Mouse (Mus musculus): ENCODE measurements around the gene Bmp7. TPM values are rescaled to one million over a fixed set of nuclear protein-coding genes. Genes with fewer than 3 reads are reported as not detected.

The Bmp7 gene
- polyA plus RNA-seq (2015; fragmentation: Nextera tagmentation; extraction: Ambion mirVana), result 6.9 and 7.2 TPM in 2 replicates

DNA sequence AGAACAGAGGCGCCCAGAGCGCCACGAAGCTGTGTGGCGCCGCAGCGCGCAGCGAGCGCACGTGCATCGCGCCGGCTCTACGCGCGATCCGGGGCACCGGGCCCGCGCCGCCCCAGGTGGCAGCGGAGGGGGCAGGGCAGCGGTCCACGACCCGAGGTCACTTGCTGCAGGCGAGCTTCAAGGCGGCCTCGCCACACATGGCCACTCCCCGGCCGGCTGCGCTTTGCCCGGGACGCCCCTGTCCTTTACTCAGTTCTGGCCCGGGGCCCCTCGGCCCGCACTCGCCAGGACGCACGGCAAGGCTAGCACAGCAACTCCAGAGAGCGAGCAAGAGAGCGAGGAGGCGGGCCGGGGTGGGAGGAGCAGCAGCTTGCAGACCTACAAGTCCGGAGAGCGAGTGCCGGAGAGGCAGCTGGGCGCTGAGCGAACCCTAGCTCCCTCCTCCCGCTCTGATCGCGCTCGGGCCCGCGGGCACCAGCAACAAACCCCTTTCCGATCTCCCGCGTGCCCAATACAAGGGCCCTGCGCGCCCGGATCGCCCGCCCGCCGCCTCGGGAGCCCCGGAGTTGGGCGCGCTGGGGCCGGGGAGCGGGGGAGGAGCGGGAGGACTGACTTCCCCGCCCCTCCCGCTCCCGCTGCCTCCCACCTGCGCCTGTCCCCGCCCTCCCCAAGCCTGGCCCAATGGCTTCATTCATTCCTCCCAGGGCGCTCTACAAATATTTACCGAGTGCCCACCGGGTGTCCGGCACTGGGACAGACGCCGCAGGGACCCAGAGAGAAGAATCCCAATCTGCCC lies at the start of gene Bmp7:
Gene Bmp7, minus strand, starts transcription at position 319 of the 796 bp plus-strand sequence.
- under 1% methylated on average over 69 of the region's 82 CpGs for WGBS
- peak; percentile 70 for ATAC-seq

DNA sequence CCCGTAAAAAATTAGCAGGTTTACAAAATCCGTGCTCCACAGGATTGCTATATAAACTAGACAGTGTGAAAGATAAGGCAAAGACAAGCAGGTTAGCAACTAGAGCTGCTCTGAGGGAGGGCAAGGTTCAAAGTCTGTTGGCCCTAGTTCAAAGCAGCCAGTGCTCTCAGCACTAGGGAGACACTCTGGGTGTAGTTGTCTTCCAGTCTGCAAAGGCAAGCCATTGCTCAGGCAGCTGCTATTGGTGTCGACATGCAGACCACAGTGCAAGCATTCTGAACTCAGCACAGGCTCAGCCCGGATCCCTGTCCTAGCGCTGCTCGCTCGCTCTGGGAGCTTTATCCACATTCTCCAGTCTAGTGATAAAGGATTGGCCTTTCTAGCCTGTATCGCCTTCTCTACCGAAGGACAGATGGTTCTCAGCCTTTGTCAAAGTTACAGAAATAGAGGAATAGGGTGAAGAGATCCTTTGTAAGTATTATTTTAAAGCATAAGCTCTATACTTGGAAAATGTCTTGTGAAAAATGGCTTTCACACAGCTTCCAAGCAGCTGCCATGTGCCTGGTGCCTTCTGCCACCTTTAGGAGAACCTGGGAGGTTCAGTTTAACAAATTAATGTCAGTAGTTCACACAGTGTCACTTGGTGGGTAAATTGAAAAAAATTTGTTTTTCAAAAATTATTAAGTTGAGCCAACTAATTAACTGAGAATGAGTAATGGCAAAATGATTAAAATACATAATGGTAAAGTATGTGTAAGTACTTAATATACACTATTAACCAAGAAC lies 42.8 kb upstream of the Bmp7 start:
- WGBS, result 78% methylated on average over 9 of the region's 9 CpGs
- Histone ChIP-seq H3K27ac (no peak overlapping the region), H3K36me3 (ENCODE audit: poor library complexity, severe bottlenecking) (no peaks in the 10 kb centered on the region), H3K4me2 (no peak overlapping the region), H3K4me3 (no peak overlapping the region), H3K27me3 (no peaks in the 10 kb centered on the region), H3K9me3 (replicated peaks) (no peaks in the 10 kb centered on the region), H3K9ac (no peak overlapping the region), H3K4me1 (peaks cover 3% of the 10 kb centered on the region; the same call in 1 of the 2 replicates)
- no peak for ATAC-seq

More for the DNA sequence above, at the start of gene Bmp7:
- Histone ChIP-seq H3K27me3 (peaks cover 82% of the 10 kb centered on the region), H3K27ac (peak within 1 kb of the TSS; percentile 35), H3K9me3 (replicated peaks) (no peaks in the 10 kb centered on the region), H3K4me2 (peak within 1 kb of the TSS; percentile 92), H3K9ac (peak within 1 kb of the TSS; percentile 59), H3K4me3 (peak within 1 kb of the TSS; percentile 45), H3K4me1 (peaks cover 49% of the 10 kb centered on the region), H3K36me3 (ENCODE audit: poor library complexity, severe bottlenecking) (no peaks in the 10 kb centered on the region)

GRCm38 (mm10) chr2:172979666-172980345 lies 39.7 kb upstream of the Bmp7 start:
- Histone ChIP-seq H3K4me1 (peaks cover 23% of the 10 kb centered on the region), H3K9ac (no peak overlapping the region), H3K4me3 (no peak overlapping the region), H3K27ac (no peak overlapping the region), H3K9me3 (replicated peaks) (no peaks in the 10 kb centered on the region), H3K4me2 (no peak overlapping the region), H3K27me3 (no peaks in the 10 kb centered on the region), H3K36me3 (ENCODE audit: poor library complexity, severe bottlenecking) (no peaks in the 10 kb centered on the region)
- no peak for ATAC-seq
- WGBS, result 94% methylated on average over 43 of the region's 43 CpGs

DNA sequence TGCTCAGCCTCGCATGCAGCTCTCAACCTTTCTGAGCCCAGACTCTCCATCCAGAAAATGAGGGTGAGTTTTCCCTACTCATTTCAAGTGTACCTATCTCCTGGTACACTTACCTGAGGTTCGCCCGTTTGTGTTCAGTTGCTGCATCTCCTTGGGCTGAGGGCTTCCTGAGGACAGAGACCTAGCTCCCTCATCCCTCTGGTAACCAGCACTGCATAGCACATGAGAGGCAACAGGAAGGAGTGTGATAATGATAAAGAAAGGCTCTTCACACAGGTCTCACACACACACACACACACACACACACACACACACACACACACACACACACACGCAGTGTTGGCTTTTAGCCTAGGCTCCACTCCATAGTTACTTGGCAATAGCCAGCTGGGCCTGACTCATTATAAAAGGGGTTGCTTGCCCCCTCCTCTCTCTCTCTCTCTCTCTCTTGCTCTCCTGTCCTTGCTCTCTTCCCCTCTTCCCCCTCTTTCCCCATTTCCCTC lies 38.1 kb upstream of the Bmp7 start:
- WGBS, result 60% methylated on average over 3 of the region's 4 CpGs
- H3K9me3 ChIP-seq (replicated peaks), result no peaks in the 10 kb centered on the region
- ATAC-seq, result no peak
- H3K4me2 ChIP-seq, result no peak overlapping the region
- peaks cover 23% of the 10 kb centered on the region for H3K4me1 ChIP-seq
- H3K27ac ChIP-seq, result peak overlapping the region; percentile 5; the same call in 1 of the 2 replicates
- no peaks in the 10 kb centered on the region for H3K36me3 ChIP-seq (ENCODE audit: poor library complexity, severe bottlenecking)
- no peak overlapping the region for H3K9ac ChIP-seq
- H3K27me3 ChIP-seq, result no peaks in the 10 kb centered on the region
- no peak overlapping the region for H3K4me3 ChIP-seq

- H3K27me3 ChIP-seq, result no peaks in the 10 kb centered on the region
- peak; percentile 53 for ATAC-seq
- no peaks in the 10 kb centered on the region for H3K36me3 ChIP-seq (ENCODE audit: poor library complexity, severe bottlenecking)
- H3K4me1 ChIP-seq, result peaks cover 23% of the 10 kb centered on the region
- 11% methylated on average over 14 of the region's 14 CpGs for WGBS
- H3K9me3 ChIP-seq (replicated peaks), result no peaks in the 10 kb centered on the region
- H3K9ac ChIP-seq, result peak within 1 kb of the TSS; percentile 39
- peak within 1 kb of the TSS; percentile 42 for H3K4me2 ChIP-seq
- peak within 1 kb of the TSS; percentile 5; the same call in 1 of the 2 replicates for H3K27ac ChIP-seq
- H3K4me3 ChIP-seq, result 0 out of 2 replicates have a peak within 1 kb of the TSS, but pooled peaks have one; percentile 2
Observed at GRCm38 (mm10) chr2:172977409-172978130, 37.4 kb upstream of the Bmp7 start, which contains the start of gene Spo11. Gene Spo11, plus strand, starts transcription at chr2:172977700.

DNA sequence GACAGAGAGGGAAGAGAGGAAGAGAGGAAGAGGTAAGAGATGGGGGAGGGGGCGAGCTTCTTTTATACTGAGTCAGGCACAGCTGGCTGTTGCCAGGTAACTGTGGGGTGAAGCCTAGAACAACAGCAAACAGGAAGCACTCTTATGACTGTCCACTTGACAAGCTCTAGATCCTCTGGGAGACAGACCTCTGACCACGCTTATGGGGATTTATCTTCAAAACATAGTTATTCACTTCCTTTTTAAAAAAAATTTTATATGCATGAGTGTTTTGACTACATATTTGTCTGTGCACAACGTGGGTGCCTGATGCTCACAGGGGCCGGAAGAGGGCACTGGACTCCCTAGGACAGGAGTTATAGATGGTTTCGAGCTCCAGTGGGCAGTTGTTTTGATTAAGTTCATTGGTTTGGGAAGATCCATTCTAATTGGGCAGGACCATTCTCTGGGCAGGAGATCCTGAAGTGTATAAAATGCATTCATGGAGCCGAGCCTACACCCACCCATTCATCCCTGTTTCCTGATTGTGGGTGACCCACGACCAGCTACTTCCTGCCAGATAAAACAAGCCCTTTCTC lies 36.6 kb upstream of the Bmp7 start:
- Histone ChIP-seq H3K36me3 (ENCODE audit: poor library complexity, severe bottlenecking) (no peaks in the 10 kb centered on the region), H3K4me3 (no peak overlapping the region), H3K4me2 (0 out of 2 replicates have a peak overlapping the region, but pooled peaks have one; percentile 42), H3K4me1 (peaks cover 23% of the 10 kb centered on the region), H3K27me3 (no peaks in the 10 kb centered on the region), H3K27ac (no peak overlapping the region), H3K9ac (peak overlapping the region; percentile 39; the same call in 1 of the 2 replicates), H3K9me3 (replicated peaks) (no peaks in the 10 kb centered on the region)
- no peak for ATAC-seq
- 21% methylated on average over 7 of the region's 7 CpGs for WGBS

DNA sequence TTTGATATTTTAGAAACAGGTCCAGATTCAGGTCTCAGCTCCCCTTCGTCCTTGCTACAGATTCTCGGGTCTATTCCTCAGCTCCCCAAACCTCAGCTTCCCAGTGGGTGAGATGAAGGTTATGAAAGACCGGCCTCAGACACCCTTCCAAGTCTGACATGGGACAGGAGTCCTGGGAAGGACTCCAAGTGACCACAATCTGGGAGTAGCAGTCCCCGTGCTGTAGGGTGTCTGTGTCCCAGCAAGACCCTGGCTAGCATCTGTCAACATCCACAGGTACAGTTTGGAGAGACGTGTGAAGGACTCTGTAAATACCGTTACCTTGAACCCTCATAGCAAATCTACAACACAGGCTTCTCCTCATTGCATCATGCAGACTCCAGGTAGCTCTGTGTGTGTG lies 35.0 kb upstream of the Bmp7 start:
- 89% methylated on average over 6 of the region's 6 CpGs for WGBS

DNA sequence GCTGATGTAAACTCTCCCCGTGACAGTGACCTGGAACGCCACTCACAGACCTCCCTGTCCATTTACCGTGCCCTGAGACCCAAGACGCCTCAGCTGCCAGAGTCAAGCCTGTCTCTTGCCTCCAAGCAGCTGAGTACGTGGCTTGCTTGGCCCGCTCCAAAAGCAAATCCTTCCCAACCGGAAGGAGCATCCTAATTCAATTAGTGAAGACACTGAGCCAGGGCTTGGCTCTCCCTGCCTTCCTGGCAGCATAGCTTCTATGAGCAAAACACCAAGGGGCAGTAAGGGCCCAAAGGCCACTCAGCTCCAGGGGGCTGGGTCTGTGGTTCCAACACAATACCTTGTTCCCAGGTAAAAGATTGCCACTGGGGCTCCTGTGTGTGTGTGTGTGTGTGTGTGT lies 34.6 kb upstream of the Bmp7 start:
- 30% methylated on average over 7 of the region's 7 CpGs for WGBS

More for the DNA sequence above, 35.0 kb upstream of the Bmp7 start:
- no peak overlapping the region for H3K4me3 ChIP-seq
- H3K4me1 ChIP-seq, result peaks cover 23% of the 10 kb centered on the region
- H3K9me3 ChIP-seq (replicated peaks), result no peaks in the 10 kb centered on the region
- no peaks in the 10 kb centered on the region for H3K27me3 ChIP-seq
- H3K4me2 ChIP-seq, result no peak overlapping the region
- H3K36me3 ChIP-seq (ENCODE audit: poor library complexity, severe bottlenecking), result no peaks in the 10 kb centered on the region
- no peak overlapping the region for H3K9ac ChIP-seq
- H3K27ac ChIP-seq, result no peak overlapping the region
- ATAC-seq, result no peak

DNA sequence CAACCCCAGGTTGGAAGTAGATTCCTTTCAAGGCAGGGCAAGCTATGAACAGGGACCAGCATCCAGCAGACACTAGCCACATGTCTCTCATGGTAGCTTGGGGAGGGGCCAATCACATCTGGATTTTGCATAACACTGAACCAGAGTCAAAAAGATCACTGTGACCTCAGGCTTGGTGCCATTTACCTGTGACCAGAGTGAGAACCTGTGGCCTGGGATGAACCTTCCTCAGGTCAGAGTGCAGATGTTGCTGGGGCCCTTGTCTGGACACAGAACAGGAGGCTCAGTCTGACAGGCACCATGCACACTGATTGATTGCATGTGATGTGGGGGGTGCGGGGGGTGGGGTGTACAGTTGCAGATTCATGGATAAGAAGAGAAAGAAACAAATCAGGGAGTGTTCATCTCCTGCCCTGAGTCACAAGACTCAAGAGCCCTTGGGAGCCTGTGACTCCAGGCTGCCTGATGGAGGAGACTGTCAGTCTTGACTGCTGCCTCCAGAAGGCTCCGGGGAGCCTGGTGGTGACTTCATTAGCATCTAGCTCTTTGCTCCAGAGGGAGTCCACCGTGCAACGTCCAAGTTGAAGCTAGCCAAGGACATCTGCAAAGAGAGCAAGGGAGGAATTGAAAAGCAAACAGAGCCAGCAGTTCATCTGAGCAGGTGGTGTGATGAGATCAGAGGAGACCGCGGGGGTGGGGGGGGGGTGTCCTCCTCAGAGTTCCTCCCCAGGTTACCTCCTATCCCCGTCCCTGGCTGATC lies 33.9 kb upstream of the Bmp7 start:
- Histone ChIP-seq H3K4me1 (peaks cover 23% of the 10 kb centered on the region), H3K27me3 (no peaks in the 10 kb centered on the region), H3K9ac (no peak overlapping the region), H3K4me2 (no peak overlapping the region), H3K9me3 (replicated peaks) (no peaks in the 10 kb centered on the region), H3K27ac (no peak overlapping the region), H3K4me3 (no peak overlapping the region), H3K36me3 (ENCODE audit: poor library complexity, severe bottlenecking) (no peaks in the 10 kb centered on the region)
- no peak for ATAC-seq
- 30% methylated on average over 7 of the region's 7 CpGs for WGBS

More for the DNA sequence above, 34.6 kb upstream of the Bmp7 start:
- Histone ChIP-seq H3K4me3 (no peak overlapping the region), H3K27ac (no peak overlapping the region), H3K9me3 (replicated peaks) (no peaks in the 10 kb centered on the region), H3K36me3 (ENCODE audit: poor library complexity, severe bottlenecking) (no peaks in the 10 kb centered on the region), H3K9ac (no peak overlapping the region), H3K4me2 (no peak overlapping the region), H3K4me1 (peaks cover 23% of the 10 kb centered on the region), H3K27me3 (no peaks in the 10 kb centered on the region)
- no peak for ATAC-seq

DNA sequence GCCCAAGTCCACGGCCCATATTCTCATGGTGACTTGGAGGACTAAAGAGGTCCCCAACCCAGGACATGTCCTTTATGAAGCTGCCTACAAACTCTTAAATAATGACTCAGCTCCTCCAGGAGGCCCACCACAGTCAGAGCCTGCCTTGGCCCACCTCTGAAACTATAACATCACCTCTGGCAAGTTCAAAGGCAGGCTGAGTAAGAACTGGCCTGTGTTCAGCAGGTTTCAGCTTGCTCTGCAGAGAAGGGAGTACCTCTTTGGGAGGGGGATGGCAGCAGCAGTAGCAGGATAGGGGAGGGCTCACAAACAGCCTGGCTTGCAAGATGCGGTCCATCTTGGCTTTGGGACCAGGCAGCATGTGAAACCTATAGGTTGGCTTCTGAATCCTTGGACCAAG lies 31.7 kb upstream of the Bmp7 start:
- Histone ChIP-seq H3K4me2 (no peak overlapping the region), H3K9me3 (replicated peaks) (no peaks in the 10 kb centered on the region), H3K9ac (no peak overlapping the region), H3K36me3 (ENCODE audit: poor library complexity, severe bottlenecking) (no peaks in the 10 kb centered on the region), H3K4me3 (no peak overlapping the region), H3K27ac (no peak overlapping the region), H3K27me3 (no peaks in the 10 kb centered on the region), H3K4me1 (peaks cover 8% of the 10 kb centered on the region)
- WGBS, result 85% methylated on average over 2 of the region's 2 CpGs
- ATAC-seq, result no peak
